Mouse (Mus musculus) urinary bladder, postnatal 14 days (tissue): ENCODE results near the gene Cyp1a1.

Source experiments
- DNase-seq: peaks from one replicate; pipeline ENCODE4 v3.0.0; 2021; ENCODE audit warnings: low spot score

Gene Cyp1a1

DNA sequence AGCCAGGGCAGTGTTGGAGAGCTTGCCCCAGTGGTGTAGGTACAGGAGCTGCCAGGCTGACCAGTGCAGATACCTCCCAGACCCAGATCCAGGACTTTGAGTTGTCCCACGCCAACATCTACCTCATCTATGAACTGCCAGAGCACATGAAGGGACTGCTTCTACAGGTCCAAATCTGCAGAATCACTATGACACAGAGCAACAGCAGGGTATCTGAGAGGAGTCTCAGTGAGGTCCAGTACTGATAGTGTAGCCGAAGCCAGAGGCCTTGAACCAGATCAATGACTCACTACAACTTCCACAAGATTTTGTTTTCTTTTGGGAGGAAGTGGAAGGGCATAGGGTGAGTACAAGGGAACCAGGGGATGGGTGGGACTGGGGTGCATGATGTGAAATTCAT lies at the start of gene Cyp1a1:
Gene Cyp1a1, plus strand, starts transcription at position 178 of the 400 bp plus-strand sequence.
- DNase-seq, result no peak

DNA sequence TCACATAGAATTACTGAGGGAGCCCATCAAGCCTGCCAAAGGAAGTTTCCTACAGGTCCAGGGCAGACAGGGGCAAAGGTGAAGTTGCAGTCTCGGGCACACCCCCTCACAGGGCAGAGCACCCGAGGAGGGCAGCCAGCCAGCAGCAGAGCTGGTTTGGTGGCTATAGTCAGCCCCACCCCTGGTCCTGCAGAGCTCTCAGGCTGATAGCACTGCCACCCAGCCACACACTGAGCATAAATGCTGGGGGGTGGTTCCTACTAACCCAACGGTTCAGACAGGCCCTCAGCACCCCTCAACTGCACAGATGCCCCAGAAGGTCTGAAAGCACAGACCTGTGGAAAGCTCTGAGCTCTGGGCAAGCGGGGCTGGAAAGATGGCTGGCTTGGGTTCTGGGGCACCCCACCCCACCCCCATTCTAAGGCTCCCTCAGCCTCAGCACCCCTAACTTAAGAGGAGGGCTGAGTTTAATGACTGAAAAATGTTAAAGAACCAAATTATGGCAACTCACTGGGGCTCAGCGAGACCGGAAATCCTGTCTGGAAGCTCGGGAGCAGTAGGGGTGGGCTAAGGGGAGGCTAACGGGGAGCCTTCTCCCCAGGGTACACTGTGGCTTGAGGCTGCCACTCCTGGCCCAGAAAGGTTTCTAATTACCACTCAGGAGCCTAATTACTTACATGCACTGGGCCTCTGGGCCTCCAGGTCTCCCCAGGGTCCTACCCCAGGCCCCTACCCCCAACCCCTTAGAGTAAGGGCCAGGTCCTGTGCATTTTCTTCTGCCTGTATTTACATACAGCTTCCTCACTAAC lies 48.9 kb upstream of the Cyp1a1 start:
- peak; percentile 88 for DNase-seq

- DNase-seq, result no peak
Measured at GRCm38 (mm10) chr9:57639661-57640328, 47.9 kb upstream of the Cyp1a1 start.

- DNase-seq, result peak; percentile 82
Measured at GRCm38 (mm10) chr9:57640384-57640783, 47.3 kb upstream of the Cyp1a1 start.

DNA sequence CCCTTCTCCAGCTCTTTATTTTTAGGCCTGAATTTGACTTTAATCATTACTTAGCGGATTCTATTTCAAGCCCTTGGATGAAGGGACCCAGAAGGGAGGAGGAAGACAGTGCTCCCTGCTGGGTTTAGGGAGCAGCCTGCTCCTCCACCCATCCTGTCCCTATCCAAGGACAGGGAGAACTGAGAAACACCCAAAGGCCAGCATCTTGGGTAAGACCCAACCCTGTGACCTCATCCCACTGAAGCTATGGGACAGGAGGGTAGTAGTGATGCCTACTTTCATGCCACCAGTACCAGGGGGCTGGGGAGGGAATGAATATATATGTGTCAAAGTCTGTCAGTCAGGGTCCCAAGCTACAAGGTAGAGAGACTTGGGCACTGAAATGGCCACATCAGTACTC lies 46.7 kb upstream of the Cyp1a1 start:
- DNase-seq, result no peak

GRCm38 (mm10) chr9:57641775-57642550 lies 45.8 kb upstream of the Cyp1a1 start:
- no peak for DNase-seq

GRCm38 (mm10) chr9:57643169-57643855 lies 44.4 kb upstream of the Cyp1a1 start:
- DNase-seq, result no peak

DNA sequence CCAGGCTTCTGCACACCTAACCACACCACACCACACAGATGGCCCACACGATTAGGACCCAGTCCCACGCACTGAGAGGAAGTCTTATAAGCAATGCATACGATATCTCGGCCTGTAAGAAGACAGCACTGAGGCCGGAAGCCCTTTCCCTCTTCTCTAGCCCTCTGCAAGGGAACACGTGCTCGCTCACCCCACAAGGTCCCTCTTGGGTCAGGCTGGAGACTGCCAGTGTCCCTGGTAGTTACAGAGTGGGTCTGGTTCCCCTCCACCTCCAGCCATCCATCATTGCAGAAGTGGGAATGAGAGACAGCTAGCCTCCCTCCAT lies 43.9 kb upstream of the Cyp1a1 start:
- DNase-seq, result no peak

GRCm38 (mm10) chr9:57644442-57644943 lies 43.2 kb upstream of the Cyp1a1 start:
- DNase-seq, result no peak

GRCm38 (mm10) chr9:57644944-57645893 lies 42.5 kb upstream of the Cyp1a1 start:
- peak; percentile 94 for DNase-seq

DNA sequence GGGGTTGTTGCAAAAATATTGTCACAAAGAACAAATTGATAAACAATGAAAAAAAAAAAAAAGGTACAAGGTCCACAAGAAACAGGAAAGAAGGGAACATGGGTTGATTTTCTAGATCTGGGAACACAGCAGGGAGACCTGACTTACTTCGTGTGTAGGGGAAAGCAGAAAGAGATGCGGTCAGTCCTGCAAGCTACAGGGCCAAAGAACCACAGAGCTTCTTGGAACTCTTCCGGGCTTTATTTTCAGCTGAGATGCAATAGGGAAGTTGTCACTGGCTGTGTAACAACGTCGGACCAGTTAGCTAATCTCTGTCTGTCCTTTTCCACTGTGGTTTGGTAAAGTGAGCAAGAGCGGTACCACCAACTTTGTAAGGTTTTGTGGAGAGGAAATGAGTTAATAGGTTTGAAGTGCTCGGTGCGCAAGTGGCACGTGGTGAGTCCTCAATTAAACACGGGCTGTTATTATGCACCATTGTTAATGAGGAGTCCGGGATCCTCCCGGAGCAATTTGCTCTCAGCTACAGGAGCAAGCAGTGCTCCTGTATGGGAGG lies 41.1 kb upstream of the Cyp1a1 start:
- no peak for DNase-seq

DNA sequence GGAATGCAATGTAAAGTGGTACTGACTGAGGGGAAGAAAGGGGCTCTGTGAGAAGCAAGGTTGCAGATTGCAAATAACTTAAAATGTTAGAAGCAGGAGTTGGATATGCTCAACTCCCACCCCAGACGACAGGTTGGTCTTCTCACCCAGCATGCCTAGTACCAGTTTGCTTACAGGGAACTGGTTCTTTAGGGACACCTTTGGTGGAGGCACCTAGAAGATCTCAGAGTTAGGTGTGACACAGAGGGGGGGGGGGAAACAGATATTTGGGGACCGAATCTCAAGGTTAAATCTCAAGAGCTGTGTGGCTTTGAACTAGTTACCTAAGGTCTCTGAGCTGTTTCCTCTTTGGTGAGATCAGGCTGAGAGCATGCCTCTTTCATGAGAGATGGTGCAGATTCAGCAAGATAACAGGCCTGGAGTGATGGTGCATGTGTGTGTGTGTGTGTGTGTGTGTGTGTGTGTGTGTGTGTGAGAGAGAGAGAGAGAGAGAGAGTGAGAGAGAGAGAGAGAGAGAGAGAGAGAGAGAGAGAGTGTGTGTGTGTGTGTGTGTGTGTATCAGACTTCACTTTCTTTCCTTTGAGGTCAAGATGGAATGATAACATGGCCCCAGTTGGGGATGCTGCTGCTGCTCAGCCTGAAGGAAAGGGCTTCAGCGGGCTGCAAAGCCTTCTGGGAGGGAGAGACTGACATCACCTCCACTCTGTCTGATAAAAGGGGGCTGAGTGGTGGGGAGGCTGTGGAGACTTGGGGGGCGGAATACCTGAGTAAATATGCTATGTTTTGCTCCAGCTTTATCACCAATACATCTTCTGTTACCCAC lies 40.2 kb upstream of the Cyp1a1 start:
- no peak for DNase-seq

DNA sequence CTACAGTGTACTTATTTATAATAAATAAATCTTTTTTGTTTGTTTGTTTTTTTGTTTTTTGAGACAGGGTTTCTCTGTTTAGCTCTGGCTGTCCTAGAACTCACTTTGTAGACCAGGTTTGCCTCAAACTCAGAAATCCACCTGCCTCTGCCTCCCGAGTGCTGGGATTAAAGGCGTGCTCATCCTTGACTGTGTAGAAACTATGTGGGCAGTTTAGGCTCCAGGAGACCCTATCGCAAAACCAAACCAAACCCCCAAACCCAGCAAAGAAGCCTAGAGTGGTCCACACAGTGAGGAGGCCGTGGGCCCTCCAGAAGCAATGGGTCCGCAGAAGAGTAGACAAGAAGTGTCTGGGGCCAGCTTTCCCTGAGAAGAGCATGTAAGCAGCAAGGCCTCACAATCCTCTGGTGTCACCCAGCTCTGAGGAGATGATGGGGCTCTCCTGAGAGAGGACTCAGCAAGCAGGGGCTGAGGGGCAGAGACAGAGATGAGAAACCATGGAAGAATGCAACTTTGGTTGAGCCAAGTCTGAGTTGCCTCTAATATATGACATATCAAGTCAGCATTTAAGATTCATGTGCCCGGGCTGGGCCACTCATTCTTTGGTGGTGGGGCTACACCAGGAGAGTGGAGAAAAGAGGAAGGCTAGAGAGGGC lies 37.5 kb upstream of the Cyp1a1 start:
- no peak for DNase-seq

GRCm38 (mm10) chr9:57650786-57651311 lies 36.9 kb upstream of the Cyp1a1 start:
- no peak for DNase-seq

DNA sequence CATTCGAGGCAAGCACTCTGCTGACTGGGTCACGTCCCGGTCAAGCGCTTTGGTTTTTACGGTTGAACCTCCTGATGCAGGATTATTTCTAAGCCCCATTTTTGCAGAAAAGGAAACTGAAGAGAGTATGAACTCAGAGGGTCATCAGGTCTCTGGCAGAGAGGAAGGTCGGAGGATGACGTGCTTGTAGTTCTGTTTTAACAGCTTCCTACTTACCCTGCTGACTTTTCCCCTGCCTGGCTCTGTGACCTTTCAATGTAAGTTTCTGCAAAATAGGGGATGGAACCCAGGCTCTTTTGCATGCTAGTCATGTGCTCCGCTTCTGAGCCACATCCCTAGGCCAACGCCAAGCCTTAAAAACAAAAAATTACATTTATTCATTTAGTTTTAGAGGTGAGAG lies 35.4 kb upstream of the Cyp1a1 start:
- no peak for DNase-seq

- DNase-seq, result no peak
Measured at GRCm38 (mm10) chr9:57652855-57653254, 34.9 kb upstream of the Cyp1a1 start.

DNA sequence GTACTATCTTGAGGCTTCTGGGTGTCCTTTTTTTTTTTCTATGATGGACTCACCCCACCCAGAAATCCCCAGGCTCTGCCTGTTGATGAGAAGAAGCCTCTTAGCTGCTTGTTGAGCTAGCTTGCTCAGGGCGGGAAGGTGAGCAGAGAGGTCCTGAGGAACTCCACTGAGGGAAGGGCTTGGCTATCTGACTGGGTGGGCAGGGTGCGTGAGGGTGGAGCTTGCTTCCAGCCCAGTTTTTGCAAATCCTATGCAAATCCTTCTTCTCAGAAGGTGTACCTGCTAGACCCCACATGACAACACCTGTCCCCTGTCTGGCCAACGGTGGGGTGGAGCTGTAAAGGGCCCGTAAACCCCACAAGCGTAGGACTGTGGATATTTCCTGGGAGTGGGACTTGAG lies 34.4 kb upstream of the Cyp1a1 start, which contains the start of gene Csk:
Gene Csk, minus strand, starts transcription at position 349 of the 400 bp plus-strand sequence.
- DNase-seq, result no peak

GRCm38 (mm10) chr9:57654966-57655365 lies 32.8 kb upstream of the Cyp1a1 start:
- no peak for DNase-seq

GRCm38 (mm10) chr9:57655749-57656148 lies 32.0 kb upstream of the Cyp1a1 start:
- DNase-seq, result peak; percentile 96
